Mouse (Mus musculus): Measurements from ENCODE around the gene Usp7. TPM values are rescaled to one million over a fixed set of nuclear protein-coding genes. Genes with fewer than 3 reads are reported as not detected.

Gene Usp7
- polyA plus RNA-seq, 1 experiment from 2014 or later = 43.3 TPM

Other genes with a start within 250 kb of the Usp7 start
- 52.9 and 55.8 TPM in 2 replicates for gene Pmm2, start 154.6 kb downstream of the Usp7 start, polyA plus RNA-seq (2014; fragmentation: Nextera tagmentation; extraction: Ambion mirVana)
- gene Tmem186, start 154.6 kb downstream of the Usp7 start, polyA plus RNA-seq (2014; fragmentation: Nextera tagmentation; extraction: Ambion mirVana) = 16.4 and 19.4 TPM in 2 replicates
- gene Carhsp1, start 120.2 kb downstream of the Usp7 start, polyA plus RNA-seq (2014; fragmentation: Nextera tagmentation; extraction: Ambion mirVana) = 24.9 and 25.4 TPM in 2 replicates
- not detected in 2 replicates for gene Gm5767, start 111.5 kb downstream of the Usp7 start, polyA plus RNA-seq (2014; fragmentation: Nextera tagmentation; extraction: Ambion mirVana)
- 12.5 and 13.8 TPM in 2 replicates for gene 1810013L24Rik, start 37.8 kb upstream of the Usp7 start, polyA plus RNA-seq (2014; fragmentation: Nextera tagmentation; extraction: Ambion mirVana)